Mouse (Mus musculus) adrenal gland, postnatal 14 days (tissue): ENCODE results near the gene 4931408C20Rik. TPM values are rescaled to one million over a fixed set of nuclear protein-coding genes. Genes with fewer than 3 reads are reported as not detected.

ENCODE experiments used
- DNase-seq: peaks from one replicate; pipeline ENCODE4 v3.0.0; 2021; ENCODE audit warnings: mixed read lengths
- long read RNA-seq, 2 experiments: library from polyadenylated mRNA; stranded (forward); transcript quantifications; one replicate each; pipeline ENCODE4 v2.0.0; 2021
- total RNA-seq: library from RNA; stranded (reverse); gene quantifications from 2 replicates; pipeline ENCODE4 v1.2.3, GENCODE M21; 2021

4931408C20Rik gene
- total RNA-seq = not detected in 2 replicates
- long read RNA-seq, experiment 1 = 0 reads
- long read RNA-seq, experiment 2 = 0 reads

GRCm38 (mm10) chr1:26686842-26687760, at the start of gene 4931408C20Rik:
TSS of gene 4931408C20Rik (minus strand) at chr1:26687460.
- DNase-seq = peak; percentile 13

GRCm38 (mm10) chr1:26687926-26688325, 666 bp upstream of the 4931408C20Rik start:
- no peak for DNase-seq

GRCm38 (mm10) chr1:26685952-26686693, 1.1 kb downstream of the 4931408C20Rik start:
- no peak for DNase-seq

- no peak for DNase-seq
These were observed 1.9 kb downstream of the 4931408C20Rik start for GRCm38 (mm10) chr1:26685383-26685782.

- DNase-seq = no peak
These were observed 37.4 kb downstream of the 4931408C20Rik start for GRCm38 (mm10) chr1:26649704-26650388.

GRCm38 (mm10) chr1:26636051-26636450, 51.2 kb downstream of the 4931408C20Rik start:
- no peak for DNase-seq
